Mouse (Mus musculus) hindbrain, embryonic 11.5 days (tissue): ENCODE data around the gene Miga2. TPM values are rescaled to one million over a fixed set of nuclear protein-coding genes. Genes with fewer than 3 reads are reported as not detected.

ENCODE experiments used
- ATAC-seq: fragments of 200-750 bp; cut with Nextera tagmentation; 2 replicates; pipeline ENCODE4 v1.8.0; 2017; ENCODE audit warnings: mild to moderate bottlenecking, moderate TSS enrichment, moderate library complexity; ENCODE audit not compliant: low FRiP score
- DNase-seq: peaks from one replicate; pipeline ENCODE4 v3.0.0-alpha.2; 2015; ENCODE audit warnings: low spot score
- H3K27ac ChIP-seq: fragments of 300-500 bp; sonication (generic); 2 replicates; pipeline ENCODE4 v1.5.1; 2014; ENCODE audit warnings: mild to moderate bottlenecking, low read depth, low read length
- H3K27me3 ChIP-seq: fragments of 300-500 bp; sonication (generic); 2 replicates; pipeline ENCODE4 v1.6.1; 2014; ENCODE audit warnings: mild to moderate bottlenecking, low read length, moderate library complexity, mixed read lengths; ENCODE audit not compliant: control insufficient read depth, insufficient read depth
- H3K36me3 ChIP-seq: fragments of 300-500 bp; sonication (generic); 2 replicates; pipeline ENCODE4 v1.6.1; 2014; ENCODE audit warnings: mild to moderate bottlenecking, low read length, moderate library complexity, mixed read lengths; ENCODE audit not compliant: control insufficient read depth, insufficient read depth
- H3K4me1 ChIP-seq: fragments of 300-500 bp; sonication (generic); replicated peaks from 2 replicates; pipeline ENCODE4 v1.6.1; 2014; ENCODE audit warnings: low read length, mixed read lengths; ENCODE audit not compliant: control insufficient read depth, insufficient read depth
- H3K4me2 ChIP-seq: fragments of 300-500 bp; sonication (generic); replicated peaks from 2 replicates; pipeline ENCODE4 v1.6.1; 2014; ENCODE audit warnings: mild to moderate bottlenecking, low read depth, low read length
- H3K4me3 ChIP-seq: fragments of 300-500 bp; sonication (generic); 2 replicates; pipeline ENCODE4 v1.5.1; 2014; ENCODE audit warnings: low read depth, low read length
- H3K9ac ChIP-seq: fragments of 300-500 bp; sonication (generic); 2 replicates; pipeline ENCODE4 v1.6.1; 2014; ENCODE audit warnings: low read depth, low read length
- H3K9me3 ChIP-seq: fragments of 300-500 bp; sonication (generic); 2 replicates; pipeline ENCODE4 v1.6.1; 2016; ENCODE audit warnings: low read length; ENCODE audit not compliant: control insufficient read depth
- WGBS: fragments of 180-500 bp; shearing (Covaris S2); extraction: QIAGEN DNeasy Blood & Tissue Kit; methylation state at CpG from one replicate; pipeline ENCODE4 v1.1.7; 2014; 5-methylcytosine and 5-hydroxymethylcytosine counted together
- polyA plus RNA-seq: library from polyadenylated mRNA; unstranded; fragments of >200 nt; fragmentation: Nextera tagmentation; extraction: Ambion mirVana; gene quantifications from 2 replicates; pipeline ENCODE4 v1.2.1, GENCODE M21; 2014

Gene Miga2
- polyA plus RNA-seq, 1 experiment from 2014 or later, result 18.6 TPM

- H3K9me3 ChIP-seq, result no peaks in the 10 kb centered on the region
- DNase-seq (no peak), ATAC-seq (no peak)
- no peak overlapping the region for H3K9ac ChIP-seq
- H3K27me3 ChIP-seq, result no peaks in the 10 kb centered on the region
- no peak overlapping the region for H3K4me2 ChIP-seq
- H3K4me3 ChIP-seq, result no peak overlapping the region
- H3K4me1 ChIP-seq, result no peaks in the 10 kb centered on the region
- 0 out of 2 replicates have a peak, but pooled peaks cover 2% of the 10 kb centered on the region for H3K36me3 ChIP-seq
- H3K27ac ChIP-seq, result no peak overlapping the region
- 87% methylated on average over 8 of the region's 8 CpGs for WGBS
These were observed 44.5 kb downstream of the Miga2 start for GRCm38 (mm10) chr2:30408452-30409100.

- ATAC-seq (no peak), DNase-seq (no peak)
- H3K36me3 ChIP-seq, result 0 out of 2 replicates have a peak, but pooled peaks cover 2% of the 10 kb centered on the region
- no peaks in the 10 kb centered on the region for H3K27me3 ChIP-seq
- WGBS, result 87% methylated on average over 5 of the region's 5 CpGs
- H3K27ac ChIP-seq, result no peak overlapping the region
- H3K9ac ChIP-seq, result no peak overlapping the region
- peaks cover 2% of the 10 kb centered on the region; the same call in 1 of the 2 replicates for H3K4me1 ChIP-seq
- no peaks in the 10 kb centered on the region for H3K9me3 ChIP-seq
- H3K4me3 ChIP-seq, result no peak overlapping the region
- H3K4me2 ChIP-seq, result no peak overlapping the region
These were observed 45.6 kb downstream of the Miga2 start for GRCm38 (mm10) chr2:30409454-30410176.

GRCm38 (mm10) chr2:30413038-30413973 lies 49.3 kb downstream of the Miga2 start:
- Histone ChIP-seq H3K27ac (no peak overlapping the region), H3K4me2 (no peak overlapping the region), H3K4me1 (peaks cover 8% of the 10 kb centered on the region; the same call in 1 of the 2 replicates), H3K9me3 (no peaks in the 10 kb centered on the region), H3K4me3 (no peak overlapping the region), H3K27me3 (no peaks in the 10 kb centered on the region), H3K9ac (no peak overlapping the region), H3K36me3 (no peaks in the 10 kb centered on the region)
- 85% methylated on average over 16 of the region's 16 CpGs for WGBS
- DNase-seq, result no peak
- ATAC-seq, result no peak

GRCm38 (mm10) chr2:30414101-30414500 lies 50.1 kb downstream of the Miga2 start:
- no peak overlapping the region for H3K9ac ChIP-seq
- no peak for ATAC-seq
- no peak overlapping the region for H3K4me3 ChIP-seq
- no peak overlapping the region for H3K4me2 ChIP-seq
- no peak overlapping the region for H3K27ac ChIP-seq
- H3K27me3 ChIP-seq, result no peaks in the 10 kb centered on the region
- H3K9me3 ChIP-seq, result no peaks in the 10 kb centered on the region
- H3K4me1 ChIP-seq, result peaks cover 13% of the 10 kb centered on the region; the same call in 1 of the 2 replicates
- H3K36me3 ChIP-seq, result no peaks in the 10 kb centered on the region
- 85% methylated on average over 4 of the region's 4 CpGs for WGBS
- no peak for DNase-seq

- H3K4me3 ChIP-seq, result peak overlapping the region; percentile 88
- no peak overlapping the region for H3K27ac ChIP-seq
- ATAC-seq (peak; percentile 17; the same call in 1 of the 2 replicates), DNase-seq (no peak)
- peak overlapping the region; percentile 97 for H3K9ac ChIP-seq
- WGBS, result 47% methylated on average over 5 of the region's 5 CpGs
- no peaks in the 10 kb centered on the region for H3K36me3 ChIP-seq
- H3K9me3 ChIP-seq, result no peaks in the 10 kb centered on the region
- peak overlapping the region; percentile 74 for H3K4me2 ChIP-seq
- H3K4me1 ChIP-seq, result peaks cover 14% of the 10 kb centered on the region; the same call in 1 of the 2 replicates
- H3K27me3 ChIP-seq, result no peaks in the 10 kb centered on the region
These were observed 50.6 kb downstream of the Miga2 start for GRCm38 (mm10) chr2:30414681-30415080.

- Histone ChIP-seq H3K4me3 (peak within 1 kb of the TSS; percentile 88), H3K4me1 (peaks cover 14% of the 10 kb centered on the region; the same call in 1 of the 2 replicates)
- 1% methylated on average over 51 of the region's 58 CpGs for WGBS
These were observed 51.3 kb downstream of the Miga2 start, which contains the start of gene Crat for GRCm38 (mm10) chr2:30415157-30415935. Gene Crat, minus strand, starts transcription at chr2:30415813.

GRCm38 (mm10) chr2:30415936-30416648 lies 52.1 kb downstream of the Miga2 start, which contains the start of gene Ptpa:
Gene Ptpa, plus strand, starts transcription at chr2:30416039.
- Histone ChIP-seq H3K27me3 (no peaks in the 10 kb centered on the region), H3K9ac (peak within 1 kb of the TSS; percentile 97), H3K9me3 (no peaks in the 10 kb centered on the region), H3K36me3 (no peaks in the 10 kb centered on the region), H3K27ac (peak within 1 kb of the TSS; percentile 96), H3K4me2 (peak within 1 kb of the TSS; percentile 74), H3K4me1 (peaks cover 14% of the 10 kb centered on the region; the same call in 1 of the 2 replicates), H3K4me3 (peak within 1 kb of the TSS; percentile 88)
- 1% methylated on average over 66 of the region's 67 CpGs for WGBS
- ATAC-seq (peak; percentile 92), DNase-seq (peak; percentile 96)

More at GRCm38 (mm10) chr2:30415157-30415935, 51.3 kb downstream of the Miga2 start, which contains the start of gene Crat:
- Histone ChIP-seq H3K9me3 (no peaks in the 10 kb centered on the region), H3K9ac (peak within 1 kb of the TSS; percentile 97), H3K27ac (peak within 1 kb of the TSS; percentile 96), H3K36me3 (no peaks in the 10 kb centered on the region), H3K27me3 (no peaks in the 10 kb centered on the region), H3K4me2 (peak within 1 kb of the TSS; percentile 74)
- DNase-seq, result peak; percentile 83
- peak; percentile 92 for ATAC-seq
